Mouse (Mus musculus) midbrain, postnatal 0 days (tissue): ENCODE data around the gene Tkfc. TPM values are rescaled to one million over a fixed set of nuclear protein-coding genes. Genes with fewer than 3 reads are reported as not detected.

Experiments
- ATAC-seq: fragments of 200-750 bp; cut with Nextera tagmentation; 2 replicates; pipeline ENCODE4 v1.8.0; 2017; ENCODE audit warnings: moderate number of reproducible peaks, mild to moderate bottlenecking, moderate TSS enrichment, moderate library complexity; ENCODE audit not compliant: low FRiP score
- DNase-seq: peaks from one replicate; pipeline ENCODE4 v3.0.0-alpha.2; 2015; ENCODE audit warnings: low spot score
- H3K27ac ChIP-seq: fragments of 300-500 bp; sonication (generic); 2 replicates; pipeline ENCODE4 v1.5.1; 2014; ENCODE audit warnings: low read depth, mild to moderate bottlenecking, low read length, mixed read lengths
- H3K27me3 ChIP-seq: fragments of 300-500 bp; sonication (generic); 2 replicates; pipeline ENCODE4 v1.6.1; 2014; ENCODE audit warnings: low read length, control low read depth, mixed read lengths; ENCODE audit not compliant: insufficient read depth
- H3K36me3 ChIP-seq: fragments of 300-500 bp; sonication (generic); 2 replicates; pipeline ENCODE4 v1.6.1; 2014; ENCODE audit warnings: low read length, control low read depth, mixed read lengths; ENCODE audit not compliant: insufficient read depth
- H3K4me1 ChIP-seq: fragments of 300-500 bp; sonication (generic); 2 replicates; pipeline ENCODE4 v1.6.1; 2014; ENCODE audit warnings: mild to moderate bottlenecking, control low read depth, antibody characterized with exemption, low read length, mixed read lengths; ENCODE audit not compliant: insufficient read depth
- H3K4me2 ChIP-seq: fragments of 300-500 bp; sonication (generic); 2 replicates; pipeline ENCODE4 v1.6.1; 2014; ENCODE audit warnings: low read depth, mild to moderate bottlenecking, low read length, mixed read lengths; ENCODE audit not compliant: poor library complexity, severe bottlenecking
- H3K4me3 ChIP-seq: fragments of 300-500 bp; sonication (generic); 2 replicates; pipeline ENCODE4 v1.5.1; 2014; ENCODE audit warnings: low read depth, mild to moderate bottlenecking, low read length, moderate library complexity
- H3K9ac ChIP-seq: fragments of 300-500 bp; sonication (generic); replicated peaks from 2 replicates; pipeline ENCODE4 v1.6.1; 2014; ENCODE audit warnings: mild to moderate bottlenecking, low read length, moderate library complexity, mixed read lengths; ENCODE audit not compliant: poor library complexity, severe bottlenecking
- H3K9me3 ChIP-seq: fragments of 300-500 bp; sonication (generic); 2 replicates; pipeline ENCODE4 v1.6.1; 2016; ENCODE audit warnings: low read length, control low read depth
- CTCF ChIP-seq: IDR thresholded peaks from 2 replicates; pipeline ENCODE4 v1.5.1; 2016; ENCODE audit warnings: antibody characterized with exemption, mild to moderate bottlenecking
- WGBS: fragments of 180-500 bp; shearing (Covaris S2); extraction: QIAGEN DNeasy Blood & Tissue Kit; methylation state at CpG from one replicate; pipeline ENCODE4 v1.1.7; 2014; 5-methylcytosine and 5-hydroxymethylcytosine counted together
- polyA plus RNA-seq: library from polyadenylated mRNA; unstranded; fragments of >200 nt; fragmentation: Nextera tagmentation; extraction: Ambion mirVana; gene quantifications from 2 replicates; pipeline ENCODE4 v1.2.1, GENCODE M21; 2015
- total RNA-seq: library from RNA; depleted of rRNA; stranded (reverse); fragments of >200 nt; gene quantifications from 2 replicates; pipeline ENCODE4 v1.2.3, GENCODE M21; 2014; rRNA removed

The Tkfc gene
- total RNA-seq (11.1 and 15.8 TPM in 2 replicates), polyA plus RNA-seq (19.5 and 23.3 TPM in 2 replicates)

DNA sequence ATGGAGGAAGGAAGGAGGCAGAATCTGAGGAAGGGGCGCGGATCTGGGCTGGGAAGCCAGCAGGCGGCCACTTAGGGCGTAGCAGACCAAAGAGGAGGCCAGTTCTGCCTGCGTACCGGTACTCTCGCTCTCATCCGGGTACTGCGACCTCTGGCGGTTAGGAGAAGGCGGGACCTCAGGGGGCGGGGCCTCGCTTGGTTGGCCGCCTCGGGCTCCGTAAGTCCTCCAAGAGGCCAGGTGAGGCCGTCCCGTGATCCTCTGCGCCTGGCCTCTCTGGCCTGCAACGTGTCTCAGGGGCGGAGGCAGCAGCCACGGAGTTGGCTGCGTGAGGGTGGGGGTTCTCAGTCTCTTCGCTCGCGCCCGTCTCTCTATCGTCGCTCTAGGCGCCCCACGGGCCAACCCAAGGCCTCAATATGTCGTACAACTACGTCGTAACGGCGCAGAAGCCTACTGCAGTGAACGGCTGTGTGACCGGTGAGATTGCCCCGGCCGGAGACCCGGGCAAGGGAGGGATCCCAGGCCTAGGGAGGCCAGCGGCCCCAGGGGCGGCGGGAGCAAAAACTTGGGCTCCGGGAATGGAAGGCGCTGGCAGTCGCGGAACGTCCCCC, at the start of gene Tkfc, which contains the start of gene Ddb1:
Gene Tkfc (minus strand): TSS at position 362 of the 608 bp plus-strand sequence.
Gene Ddb1 (plus strand): TSS at position 35 of the 608 bp plus-strand sequence.
- H3K4me1 ChIP-seq = peaks cover 14% of the 10 kb centered on the region
- WGBS = 0% methylated on average over 44 of the region's 49 CpGs

DNA sequence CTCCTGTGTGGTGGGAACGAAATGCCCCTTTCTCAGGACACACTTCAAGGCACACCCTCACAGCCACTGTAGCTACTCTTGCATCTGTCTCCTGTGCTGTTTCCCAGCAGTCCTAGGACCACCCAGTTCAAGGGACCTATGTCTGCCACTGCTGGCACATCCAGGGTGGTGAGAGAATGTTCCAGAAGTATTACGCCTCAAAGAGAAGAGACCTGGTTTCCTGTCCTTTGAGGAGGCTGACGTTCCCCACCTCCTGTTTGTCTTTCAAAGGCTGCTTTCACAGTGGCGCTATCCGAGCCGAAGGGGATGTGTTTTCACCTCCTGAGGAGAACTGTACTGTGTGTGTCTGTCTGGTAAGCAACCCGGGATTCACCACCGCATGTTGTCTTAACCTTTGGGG, 42.7 kb upstream of the Tkfc start:
- ATAC-seq (no peak), DNase-seq (no peak)
- Histone ChIP-seq H3K9me3 (no peaks in the 10 kb centered on the region), H3K4me2 (no peak overlapping the region), H3K4me1 (no peaks in the 10 kb centered on the region), H3K4me3 (no peak overlapping the region), H3K9ac (no peak overlapping the region), H3K27ac (no peak overlapping the region), H3K27me3 (no peaks in the 10 kb centered on the region), H3K36me3 (no peaks in the 10 kb centered on the region)
- WGBS = 73% methylated on average over 8 of the region's 8 CpGs
- no peak for TF ChIP-seq CTCF

More for the DNA sequence above, at the start of gene Tkfc, which contains the start of gene Ddb1:
- DNase-seq (peak; percentile 99), ATAC-seq (peak; percentile 97)
- Histone ChIP-seq H3K27ac (peak within 1 kb of the TSS; percentile 94), H3K4me3 (peak within 1 kb of the TSS; percentile 80), H3K4me2 (peak within 1 kb of the TSS; percentile 86), H3K27me3 (no peaks in the 10 kb centered on the region), H3K36me3 (peaks cover 32% of the 10 kb centered on the region), H3K9ac (peak within 1 kb of the TSS; percentile 81), H3K9me3 (no peaks in the 10 kb centered on the region)
- TF ChIP-seq CTCF = peak; percentile 81

DNA sequence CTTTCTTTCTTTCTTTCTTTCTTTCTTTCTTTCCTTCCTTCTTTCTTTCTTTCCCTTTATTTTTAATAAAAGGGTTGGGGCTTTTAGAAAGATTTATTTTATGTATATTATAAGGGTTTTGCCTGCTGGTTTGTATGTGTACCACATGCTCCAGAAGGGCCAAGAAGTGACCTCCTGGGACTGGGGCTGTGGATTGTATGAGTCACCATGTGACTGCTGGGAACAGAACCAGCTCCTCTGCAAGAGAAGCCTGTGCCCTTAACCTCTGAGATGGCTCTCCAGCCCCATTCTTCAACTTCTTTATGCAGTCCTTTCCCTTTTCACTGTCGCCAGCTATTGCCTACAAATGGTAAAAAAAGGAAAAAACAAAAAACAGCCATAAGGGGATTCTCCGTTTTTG, 40.2 kb upstream of the Tkfc start:
- Histone ChIP-seq H3K4me3 (no peak overlapping the region), H3K4me1 (no peaks in the 10 kb centered on the region), H3K27ac (no peak overlapping the region), H3K9ac (no peak overlapping the region), H3K27me3 (no peaks in the 10 kb centered on the region), H3K9me3 (no peaks in the 10 kb centered on the region), H3K4me2 (no peak overlapping the region), H3K36me3 (no peaks in the 10 kb centered on the region)
- 98% methylated on average over 2 of the region's 2 CpGs for WGBS
- ATAC-seq (no peak), DNase-seq (no peak)
- TF ChIP-seq CTCF = no peak

DNA sequence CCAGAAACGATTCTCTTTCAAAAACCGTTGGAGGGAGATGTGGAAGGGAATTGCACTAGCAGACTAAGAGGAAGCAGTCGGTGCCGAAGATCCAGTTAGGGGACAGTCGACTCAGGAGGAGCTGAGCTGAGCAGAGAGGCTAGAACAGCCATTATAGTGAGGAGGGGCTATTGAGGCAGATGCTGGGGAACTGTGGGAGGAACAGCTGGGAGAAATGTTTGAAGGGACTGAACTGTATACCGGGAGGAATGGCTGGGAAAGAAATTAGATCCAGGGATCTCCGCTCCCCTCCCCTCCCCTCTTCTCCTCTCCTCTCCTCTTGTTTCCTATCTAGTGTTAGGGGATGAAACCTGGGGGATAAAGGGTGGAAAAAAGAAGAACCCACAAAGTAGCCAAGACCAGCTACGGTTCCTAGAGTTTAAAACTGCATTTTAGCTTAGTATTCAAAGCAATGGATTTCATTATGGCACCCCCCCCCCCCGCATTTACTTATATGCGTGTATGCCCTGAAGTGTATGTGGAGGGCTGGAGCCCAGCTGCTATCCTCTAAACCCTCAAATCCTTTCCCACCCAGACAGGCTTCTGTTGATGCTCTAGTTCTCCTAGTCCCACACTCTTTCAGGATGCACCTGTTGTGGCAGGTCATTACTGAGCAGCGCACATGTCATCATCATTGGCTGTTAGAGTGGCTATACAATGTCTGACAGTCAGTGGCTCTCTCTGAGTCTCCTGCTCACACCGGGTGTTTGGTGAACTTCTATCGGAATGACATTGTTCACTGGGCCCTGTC, 35.3 kb upstream of the Tkfc start:
- peak overlapping the region; percentile 24; the same call in 1 of the 2 replicates for H3K9ac ChIP-seq
- H3K4me3 ChIP-seq = no peak overlapping the region
- ATAC-seq (no peak), DNase-seq (no peak)
- H3K27ac ChIP-seq = no peak overlapping the region
- H3K4me2 ChIP-seq = no peak overlapping the region
- H3K36me3 ChIP-seq = no peaks in the 10 kb centered on the region
- H3K9me3 ChIP-seq = no peaks in the 10 kb centered on the region
- no peaks in the 10 kb centered on the region for H3K27me3 ChIP-seq
- no peak for TF ChIP-seq CTCF
- 47% methylated on average over 13 of the region's 13 CpGs for WGBS
- H3K4me1 ChIP-seq = no peaks in the 10 kb centered on the region

DNA sequence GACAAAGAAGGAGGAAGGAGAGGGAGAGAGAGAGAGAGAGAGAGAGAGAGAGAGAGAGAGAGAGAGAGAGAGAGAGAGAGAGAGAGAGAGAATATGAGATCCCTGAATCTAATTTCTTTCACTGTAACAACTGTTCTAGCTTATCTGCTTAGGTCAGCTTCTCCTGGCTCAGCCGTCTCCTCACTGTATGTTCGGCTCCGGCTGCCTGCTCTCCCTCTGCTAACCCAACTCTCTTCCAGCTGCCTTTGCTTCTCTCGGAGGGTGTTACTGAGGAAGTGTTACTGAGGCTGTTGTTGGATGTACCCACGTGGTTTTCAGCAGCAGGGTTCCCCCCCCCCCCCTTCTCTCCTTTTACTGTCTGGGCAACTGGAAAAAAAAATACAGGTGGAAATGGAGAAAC, 34.6 kb upstream of the Tkfc start:
- H3K36me3 ChIP-seq = no peaks in the 10 kb centered on the region
- ATAC-seq (no peak), DNase-seq (no peak)
- H3K4me3 ChIP-seq = no peak overlapping the region
- H3K4me1 ChIP-seq = no peaks in the 10 kb centered on the region
- H3K27ac ChIP-seq = no peak overlapping the region
- WGBS = 10% methylated on average over 5 of the region's 5 CpGs
- H3K4me2 ChIP-seq = no peak overlapping the region
- TF ChIP-seq CTCF = no peak
- no peaks in the 10 kb centered on the region for H3K27me3 ChIP-seq
- no peak overlapping the region for H3K9ac ChIP-seq
- H3K9me3 ChIP-seq = no peaks in the 10 kb centered on the region

DNA sequence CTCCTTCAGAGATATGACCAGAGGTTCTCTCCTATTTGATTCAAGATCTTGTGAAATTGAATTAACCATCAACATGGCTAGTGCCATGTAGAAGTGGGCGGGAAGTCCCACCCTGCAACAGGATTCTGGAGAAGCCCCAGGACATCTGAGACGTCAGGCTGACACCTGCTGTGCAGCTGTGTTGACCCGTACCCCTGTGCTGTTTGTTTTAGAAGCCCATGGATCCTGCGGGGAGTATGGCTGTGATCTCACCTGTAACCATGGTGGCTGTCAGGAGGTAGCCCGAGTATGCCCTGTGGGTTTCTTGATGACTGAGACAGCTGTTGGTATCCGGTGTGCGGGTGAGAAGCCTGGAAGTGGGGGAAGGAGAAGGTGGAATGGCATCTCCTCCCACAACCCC, 32.4 kb upstream of the Tkfc start:
- H3K27ac ChIP-seq = no peak overlapping the region
- no peak overlapping the region for H3K9ac ChIP-seq
- H3K4me1 ChIP-seq = no peaks in the 10 kb centered on the region
- H3K36me3 ChIP-seq = no peaks in the 10 kb centered on the region
- H3K4me2 ChIP-seq = no peak overlapping the region
- DNase-seq (no peak), ATAC-seq (no peak)
- 69% methylated on average over 7 of the region's 7 CpGs for WGBS
- H3K4me3 ChIP-seq = no peak overlapping the region
- H3K9me3 ChIP-seq = no peaks in the 10 kb centered on the region
- no peak for TF ChIP-seq CTCF
- no peaks in the 10 kb centered on the region for H3K27me3 ChIP-seq
